Mouse (Mus musculus): Measurements from ENCODE around the gene Gmnn. TPM values are rescaled to one million over a fixed set of nuclear protein-coding genes. Genes with fewer than 3 reads are reported as not detected.

Gene Gmnn
- polyA plus RNA-seq (2012; rRNA removed): 0.84 and 2.4 TPM in 2 replicates

DNA sequence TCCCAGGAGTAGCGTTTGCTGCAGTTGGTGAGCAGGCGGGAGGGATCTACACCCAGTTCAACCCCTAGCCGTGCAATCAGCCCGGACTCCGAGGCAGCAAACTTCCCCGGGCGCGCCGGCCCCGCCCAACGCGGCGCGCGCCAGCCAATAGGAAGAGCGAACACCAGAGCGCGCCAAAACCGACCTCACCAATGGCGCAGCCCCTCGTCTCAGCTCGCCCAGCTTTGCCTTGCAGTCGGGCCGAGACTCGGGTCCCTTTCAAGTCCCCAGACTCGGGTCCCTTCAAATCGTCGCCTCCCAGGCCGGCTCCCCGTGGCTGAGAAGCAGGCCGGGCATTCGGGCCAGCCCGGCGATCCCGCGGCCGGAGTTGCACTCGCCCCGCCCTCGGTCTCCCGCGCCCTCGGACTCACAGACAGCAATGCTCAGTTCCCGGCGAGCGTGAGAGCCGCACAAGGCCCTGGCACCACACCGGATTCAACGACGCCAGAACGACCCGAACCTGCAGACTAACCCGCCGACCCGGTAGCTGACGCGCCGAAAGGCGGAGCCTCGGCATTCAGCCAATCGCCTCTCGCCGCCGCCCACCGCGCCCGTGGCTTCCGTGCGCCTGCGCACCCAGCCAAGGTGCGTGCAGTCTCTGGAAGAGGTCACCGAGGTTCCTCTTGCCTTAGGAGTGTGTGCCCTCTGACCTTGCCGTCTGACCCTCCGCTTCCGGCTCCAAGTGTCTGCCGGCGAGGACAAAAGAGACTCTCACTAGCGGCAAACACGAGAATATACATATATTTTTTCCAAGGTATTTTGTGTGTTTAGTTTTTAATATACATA is at the start of gene Gmnn:
Gene Gmnn, minus strand, starts transcription at position 521 of the 825 bp plus-strand sequence.
- peaks cover 14% of the 10 kb centered on the region for H3K36me3 ChIP-seq (ENCODE audit: control insufficient read depth, insufficient read depth, low read length)
- peaks cover 3% of the 10 kb centered on the region; the same call in 1 of the 2 replicates for H3K4me1 ChIP-seq (ENCODE audit: control insufficient read depth, insufficient read depth, insufficient read length, low read length)
- H3K27ac ChIP-seq (ENCODE audit: insufficient read depth, low read depth, low read length): peak within 1 kb of the TSS; percentile 93
- no peaks in the 10 kb centered on the region for H3K27me3 ChIP-seq (ENCODE audit: control insufficient read depth, insufficient read depth, low read length)
- TF ChIP-seq POLR2A (IDR thresholded peaks at IDR 0.05; ENCODE audit: low read depth, low read length): peak; percentile 22; the same call in 1 of the 2 replicates
- no peak for TF ChIP-seq CTCF (IDR thresholded peaks at IDR 0.05; ENCODE audit: extremely low read depth, insufficient read length, insufficient replicate concordance, low read depth, low read length)
- H3K4me3 ChIP-seq (ENCODE audit: low read depth, low read length): peak within 1 kb of the TSS; percentile 88
- WGBS: under 1% methylated on average over 79 of the region's 79 CpGs

DNA sequence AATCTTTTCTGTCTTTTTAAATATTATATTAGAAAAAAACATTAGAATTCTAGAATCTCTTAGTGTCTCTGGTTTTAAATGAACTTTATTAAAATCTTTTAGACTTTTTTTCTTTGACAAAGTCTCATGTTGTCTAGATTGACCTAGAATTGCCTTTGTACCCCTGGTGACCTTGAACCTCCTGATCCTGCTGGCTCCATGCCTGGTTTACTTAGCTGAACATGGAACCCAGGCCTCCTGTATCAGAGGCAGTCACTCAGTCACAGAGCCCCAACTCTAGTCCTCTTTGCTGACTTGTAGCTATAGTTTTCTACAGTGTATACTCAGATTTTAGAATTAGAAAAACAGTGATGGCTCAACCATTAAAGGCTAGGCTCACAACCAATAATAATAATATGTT is 44.4 kb upstream of the Gmnn start:
- Histone ChIP-seq H3K36me3 (ENCODE audit: control insufficient read depth, insufficient read depth, low read length) (peaks cover 44% of the 10 kb centered on the region), H3K27me3 (ENCODE audit: control insufficient read depth, insufficient read depth, low read length) (no peaks in the 10 kb centered on the region), H3K27ac (ENCODE audit: insufficient read depth, low read depth, low read length) (no peak overlapping the region), H3K4me3 (ENCODE audit: low read depth, low read length) (no peak overlapping the region), H3K4me1 (ENCODE audit: control insufficient read depth, insufficient read depth, insufficient read length, low read length) (peaks cover 4% of the 10 kb centered on the region; the same call in 1 of the 2 replicates)
- no peak for TF ChIP-seq POLR2A (IDR thresholded peaks at IDR 0.05; ENCODE audit: low read depth, low read length)
- TF ChIP-seq CTCF (IDR thresholded peaks at IDR 0.05; ENCODE audit: extremely low read depth, insufficient read length, insufficient replicate concordance, low read depth, low read length): no peak

DNA sequence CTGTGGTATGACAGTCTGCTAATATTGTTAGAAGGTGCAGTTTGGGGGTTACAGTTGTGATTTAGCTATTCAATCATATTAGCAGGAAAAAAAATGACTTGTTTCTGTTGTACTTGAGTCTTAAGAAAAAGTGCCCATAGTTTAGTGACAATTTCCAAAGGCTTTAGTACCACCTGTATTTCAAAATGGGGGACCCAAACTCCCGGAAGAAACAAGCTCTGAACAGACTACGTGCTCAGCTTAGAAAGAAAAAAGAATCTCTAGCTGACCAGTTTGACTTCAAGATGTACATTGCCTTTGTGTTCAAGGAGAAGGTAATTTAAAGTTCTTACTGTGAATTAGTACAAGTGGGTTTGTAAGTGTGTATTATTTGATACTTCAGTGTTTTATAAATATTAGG is 41.5 kb upstream of the Gmnn start:
- Histone ChIP-seq H3K4me3 (ENCODE audit: low read depth, low read length) (no peak overlapping the region), H3K27me3 (ENCODE audit: control insufficient read depth, insufficient read depth, low read length) (no peaks in the 10 kb centered on the region), H3K36me3 (ENCODE audit: control insufficient read depth, insufficient read depth, low read length) (peaks cover 21% of the 10 kb centered on the region), H3K27ac (ENCODE audit: insufficient read depth, low read depth, low read length) (no peak overlapping the region), H3K4me1 (ENCODE audit: control insufficient read depth, insufficient read depth, insufficient read length, low read length) (peaks cover 4% of the 10 kb centered on the region; the same call in 1 of the 2 replicates)
- under 1% methylated on average over 2 of the region's 2 CpGs for WGBS
- TF ChIP-seq CTCF (IDR thresholded peaks at IDR 0.05; ENCODE audit: extremely low read depth, insufficient read length, insufficient replicate concordance, low read depth, low read length): no peak
- TF ChIP-seq POLR2A (IDR thresholded peaks at IDR 0.05; ENCODE audit: low read depth, low read length): no peak

DNA sequence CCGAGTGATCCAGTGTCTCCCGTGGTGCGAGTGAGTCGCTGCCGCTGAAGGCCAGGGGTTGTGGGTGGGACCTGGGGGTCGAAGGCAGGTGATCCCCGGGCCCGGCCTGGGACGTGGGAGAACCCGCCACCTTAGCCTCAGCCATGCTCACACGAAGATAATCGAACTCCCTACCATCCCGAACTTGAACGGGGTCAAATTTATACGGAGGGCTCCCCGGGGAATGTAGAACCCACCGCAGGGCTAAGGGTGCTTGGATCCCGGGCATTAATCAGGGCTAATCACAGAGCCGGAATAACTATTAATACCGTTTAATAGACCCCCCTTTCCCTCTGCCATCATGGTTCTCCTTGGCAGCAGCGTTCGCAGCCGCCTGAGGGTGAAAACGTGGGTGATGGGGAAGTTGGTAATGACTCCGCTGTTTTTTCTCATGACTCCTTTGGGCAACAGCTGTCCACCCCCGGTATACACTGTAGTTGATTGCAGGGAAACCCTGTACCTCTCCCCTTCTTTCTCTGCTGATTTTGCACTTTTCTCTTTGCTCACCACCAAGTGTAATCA is 40.5 kb upstream of the Gmnn start:
- Histone ChIP-seq H3K36me3 (ENCODE audit: control insufficient read depth, insufficient read depth, low read length) (peaks cover 18% of the 10 kb centered on the region), H3K27me3 (ENCODE audit: control insufficient read depth, insufficient read depth, low read length) (no peaks in the 10 kb centered on the region)

DNA sequence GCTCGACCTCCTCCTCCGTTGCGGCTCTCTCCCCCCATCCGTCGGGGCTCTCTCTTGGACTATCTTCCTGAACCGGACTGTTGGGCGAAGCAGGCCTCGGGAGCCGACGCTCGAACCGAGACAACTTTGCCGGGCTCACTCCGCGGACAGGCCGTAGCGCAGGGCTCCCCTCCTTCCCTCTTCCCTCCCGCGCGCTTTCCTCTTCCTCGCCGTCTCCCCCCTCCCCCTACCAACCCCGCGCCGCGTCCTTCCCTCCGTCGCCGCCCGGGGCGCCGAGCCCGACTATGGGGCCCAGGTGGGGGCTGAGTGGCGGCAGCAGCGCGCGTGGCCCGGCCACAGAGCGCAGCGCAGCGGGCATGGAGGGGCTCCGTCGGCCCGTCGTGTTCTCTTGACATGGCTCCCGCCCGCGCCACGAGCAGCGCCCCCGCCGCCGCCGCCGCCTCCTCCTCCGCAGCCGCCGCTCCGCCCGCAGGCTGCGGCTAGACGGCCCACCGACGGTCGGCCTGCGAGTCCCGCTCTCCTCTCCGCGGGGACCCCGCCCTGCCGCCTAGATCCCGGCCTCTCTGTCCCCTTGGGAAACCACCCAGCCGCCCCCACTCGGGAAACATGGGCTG is 39.7 kb upstream of the Gmnn start, which contains the start of gene BC005537:
Gene BC005537, plus strand, starts transcription at position 350 of the 614 bp plus-strand sequence.
- TF ChIP-seq POLR2A (IDR thresholded peaks at IDR 0.05; ENCODE audit: low read depth, low read length) (no peak), CTCF (IDR thresholded peaks at IDR 0.05; ENCODE audit: extremely low read depth, insufficient read length, insufficient replicate concordance, low read depth, low read length) (no peak)
- Histone ChIP-seq H3K27ac (ENCODE audit: insufficient read depth, low read depth, low read length) (peak within 1 kb of the TSS; percentile 93), H3K4me3 (ENCODE audit: low read depth, low read length) (peak within 1 kb of the TSS; percentile 72), H3K27me3 (ENCODE audit: control insufficient read depth, insufficient read depth, low read length) (no peaks in the 10 kb centered on the region), H3K4me1 (ENCODE audit: control insufficient read depth, insufficient read depth, insufficient read length, low read length) (peaks cover 4% of the 10 kb centered on the region; the same call in 1 of the 2 replicates), H3K36me3 (ENCODE audit: control insufficient read depth, insufficient read depth, low read length) (peaks cover 12% of the 10 kb centered on the region)
- WGBS: under 1% methylated on average over 74 of the region's 74 CpGs

More for the DNA sequence above, 40.5 kb upstream of the Gmnn start:
- H3K27ac ChIP-seq (ENCODE audit: insufficient read depth, low read depth, low read length): peak overlapping the region; percentile 21; the same call in 1 of the 2 replicates
- WGBS: under 1% methylated on average over 26 of the region's 26 CpGs
- peaks cover 4% of the 10 kb centered on the region; the same call in 1 of the 2 replicates for H3K4me1 ChIP-seq (ENCODE audit: control insufficient read depth, insufficient read depth, insufficient read length, low read length)
- peak overlapping the region; percentile 72 for H3K4me3 ChIP-seq (ENCODE audit: low read depth, low read length)
- no peak for TF ChIP-seq CTCF (IDR thresholded peaks at IDR 0.05; ENCODE audit: extremely low read depth, insufficient read length, insufficient replicate concordance, low read depth, low read length)
- TF ChIP-seq POLR2A (IDR thresholded peaks at IDR 0.05; ENCODE audit: low read depth, low read length): no peak

DNA sequence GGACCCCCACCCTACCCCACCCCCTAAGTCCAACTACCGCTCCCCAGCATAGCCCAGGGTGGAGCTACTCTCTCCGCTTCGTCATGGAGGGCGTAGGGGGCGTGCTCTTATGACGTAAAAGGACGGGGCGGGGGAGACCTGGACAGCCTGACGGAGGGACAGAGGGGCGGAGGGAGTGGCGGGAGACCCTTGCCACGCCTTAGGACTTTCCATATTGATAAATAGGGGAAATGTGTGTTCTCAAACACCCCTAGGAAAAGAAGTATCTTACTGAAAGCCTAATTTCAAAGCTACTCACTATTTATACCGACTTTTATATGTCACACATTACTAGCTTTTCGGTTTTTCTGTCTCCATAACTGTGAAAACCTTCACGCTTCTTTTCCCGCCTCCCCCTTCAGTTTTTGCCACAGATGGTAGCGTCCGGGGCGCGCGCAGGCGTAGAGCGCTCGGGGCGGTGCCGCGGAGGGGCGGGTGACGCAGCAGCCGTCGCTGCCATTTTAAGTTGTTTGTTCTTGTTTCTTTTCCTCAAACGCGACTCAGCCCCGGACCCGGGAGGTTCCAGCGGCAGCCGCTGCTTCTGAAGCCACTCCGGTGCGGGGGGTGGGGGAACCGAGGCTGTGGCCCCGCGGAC is 39.1 kb upstream of the Gmnn start:
- Histone ChIP-seq H3K4me1 (ENCODE audit: control insufficient read depth, insufficient read depth, insufficient read length, low read length) (peaks cover 2% of the 10 kb centered on the region; the same call in 1 of the 2 replicates), H3K4me3 (ENCODE audit: low read depth, low read length) (peak overlapping the region; percentile 72), H3K36me3 (ENCODE audit: control insufficient read depth, insufficient read depth, low read length) (peaks cover 9% of the 10 kb centered on the region), H3K27me3 (ENCODE audit: control insufficient read depth, insufficient read depth, low read length) (no peaks in the 10 kb centered on the region), H3K27ac (ENCODE audit: insufficient read depth, low read depth, low read length) (peak overlapping the region; percentile 93)
- WGBS: under 1% methylated on average over 42 of the region's 42 CpGs
- TF ChIP-seq POLR2A (IDR thresholded peaks at IDR 0.05; ENCODE audit: low read depth, low read length) (peak; percentile 99), CTCF (IDR thresholded peaks at IDR 0.05; ENCODE audit: extremely low read depth, insufficient read length, insufficient replicate concordance, low read depth, low read length) (no peak)
